Mouse (Mus musculus): ENCODE measurements around the gene Vps13d. TPM values are rescaled to one million over a fixed set of nuclear protein-coding genes. Genes with fewer than 3 reads are reported as not detected.
A peak's percentile ranks its signal among the peaks of the same experiment; 100 is the strongest.

Gene Vps13d
- total RNA-seq, 2 experiments from 2014 or later = 62.2 to 72.8 TPM

DNA sequence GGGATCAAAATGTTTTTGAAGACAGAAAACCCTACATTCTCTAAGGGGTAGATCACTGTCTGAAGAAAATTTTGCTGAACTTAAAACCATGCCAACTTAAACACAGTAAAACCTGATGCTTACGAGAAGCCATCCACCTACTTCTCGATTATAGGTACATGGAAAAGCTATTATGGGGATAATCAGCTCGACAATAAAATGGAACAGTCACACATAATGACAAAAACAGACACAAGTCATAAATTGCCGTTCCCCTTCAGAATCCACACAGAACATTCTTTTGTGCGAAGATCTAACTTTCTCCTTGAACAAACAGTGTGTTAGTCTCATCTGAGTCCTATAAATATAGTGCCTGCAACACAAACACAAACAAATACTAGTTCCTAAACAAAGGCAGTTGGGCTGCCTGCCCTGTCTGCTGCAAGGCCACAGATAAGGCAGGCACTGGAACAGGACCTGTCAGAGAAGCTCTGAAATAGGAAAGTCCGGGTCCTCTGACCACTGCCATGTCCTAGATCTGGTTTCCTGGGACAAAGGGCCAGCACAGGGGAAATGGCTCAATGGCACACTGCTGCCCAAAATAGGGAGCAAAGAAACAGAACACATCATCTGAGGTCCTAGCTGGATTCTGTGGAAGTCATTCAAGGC, 153.5 kb downstream of the Vps13d start:
- no peak for DNase-seq (ENCODE audit: low spot score in 2 of 2)

DNA sequence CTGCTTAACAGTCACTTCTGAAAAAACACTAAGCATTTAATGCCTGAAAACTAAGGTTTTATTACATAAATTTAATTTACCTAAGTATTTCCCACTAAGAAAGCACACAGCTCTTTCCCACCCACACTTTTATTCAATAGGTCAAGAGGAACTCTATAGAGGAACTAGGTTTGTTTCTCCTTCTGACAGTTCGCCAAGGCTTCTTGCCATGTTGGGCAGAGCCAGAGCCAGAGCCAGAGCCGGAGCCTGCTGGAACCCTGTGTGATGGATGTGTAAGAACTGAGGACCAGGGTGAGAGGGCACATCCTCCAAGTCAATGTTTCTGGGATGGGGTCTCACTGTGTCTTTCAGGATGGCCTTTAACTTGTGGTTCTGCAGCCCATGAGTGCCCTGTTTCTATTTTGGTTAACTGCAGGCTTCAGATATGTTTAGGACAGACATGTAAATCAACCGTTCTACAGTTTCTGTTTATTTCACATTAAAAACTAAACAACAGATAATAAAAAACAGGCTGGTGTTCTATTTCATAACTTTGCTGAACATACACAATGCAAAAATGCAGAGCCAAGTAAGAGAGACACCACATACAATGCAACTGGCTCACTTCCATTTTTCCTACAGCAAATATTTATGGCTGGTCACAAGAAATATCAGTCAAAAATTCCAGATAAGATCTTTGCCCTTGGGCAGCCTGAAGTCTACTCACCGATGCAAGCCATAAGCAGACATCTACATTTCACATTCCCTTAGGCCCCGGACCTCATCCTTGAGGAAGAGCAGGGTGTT, 157.0 kb downstream of the Vps13d start:
- no peak for DNase-seq (ENCODE audit: low spot score in 2 of 2)

DNA sequence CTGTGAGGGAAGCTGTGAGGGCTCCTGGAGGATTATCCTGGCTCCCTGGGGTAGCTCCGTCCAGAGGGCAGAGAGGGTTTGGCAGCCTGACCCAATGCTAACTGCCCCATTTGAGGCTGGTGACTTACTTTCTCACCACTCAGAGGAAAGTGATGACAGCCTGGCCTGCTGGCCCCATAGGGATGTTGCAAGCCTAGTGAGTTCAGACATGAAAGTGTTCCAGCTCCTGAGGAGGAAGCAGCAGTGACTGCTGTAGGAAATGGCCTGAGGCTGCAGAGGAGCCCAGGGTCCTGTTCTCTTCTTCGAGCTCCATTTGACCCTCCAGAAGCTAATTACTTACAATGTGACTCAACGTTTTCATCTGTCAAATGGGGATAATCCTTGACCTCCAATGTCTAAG, 157.8 kb downstream of the Vps13d start:
- no peak for DNase-seq (ENCODE audit: low spot score in 2 of 2)

DNA sequence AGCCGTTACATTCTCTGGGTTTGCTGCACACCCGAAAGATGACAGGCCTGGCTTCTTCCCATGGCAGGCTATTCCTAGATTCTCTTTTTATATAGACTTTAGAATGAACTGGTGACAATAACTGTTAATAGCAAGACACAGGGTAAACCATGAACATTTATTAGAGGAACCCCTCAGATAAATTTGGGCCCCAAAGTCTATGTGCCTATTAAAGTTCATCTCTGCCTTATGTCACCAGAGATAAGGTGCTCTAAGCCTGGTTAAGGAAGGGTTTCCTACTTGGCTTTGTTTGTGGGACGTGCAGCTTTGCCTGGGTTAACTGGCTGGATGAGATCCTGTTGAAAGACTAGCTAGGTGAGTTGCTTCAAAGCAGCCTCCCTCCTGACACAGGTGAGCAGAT, 159.4 kb downstream of the Vps13d start:
- no peak for DNase-seq (ENCODE audit: low spot score in 2 of 2)

DNA sequence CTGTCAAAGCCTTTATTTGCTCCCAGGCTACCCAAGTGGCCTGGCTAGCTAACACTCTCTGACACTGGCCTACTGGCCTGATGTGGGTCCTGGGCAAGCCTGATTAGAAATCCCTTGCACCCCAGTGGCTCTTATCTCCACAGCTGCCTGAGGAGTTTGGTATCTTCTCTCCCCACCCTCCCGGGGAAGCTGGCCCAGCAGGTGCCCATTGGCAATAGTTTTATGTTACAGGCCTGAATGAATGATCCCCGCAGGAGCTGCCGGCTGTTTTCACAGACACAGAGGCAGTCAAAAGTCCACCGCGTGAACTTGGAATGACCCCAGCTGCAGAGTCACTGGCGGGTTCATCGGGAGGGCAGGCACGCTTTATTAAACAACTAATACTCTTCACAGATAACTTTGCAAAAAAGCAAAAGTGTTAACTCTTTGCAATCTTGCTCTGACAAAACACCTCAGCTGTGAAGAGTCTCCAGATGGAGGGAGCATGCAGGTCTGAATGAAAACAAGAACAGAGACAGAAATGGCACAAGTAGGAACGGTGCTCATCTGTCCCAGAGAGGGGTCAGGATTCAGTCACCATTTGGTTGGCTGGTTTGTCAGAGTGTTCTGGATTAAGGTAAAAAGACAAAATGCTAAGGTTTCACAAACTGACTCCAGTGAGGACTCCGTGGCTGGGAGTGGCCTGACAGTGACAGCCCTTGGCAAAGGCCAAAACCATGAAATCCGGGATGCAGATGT, 160.1 kb downstream of the Vps13d start:
- no peak for DNase-seq (ENCODE audit: low spot score in 2 of 2)

DNA sequence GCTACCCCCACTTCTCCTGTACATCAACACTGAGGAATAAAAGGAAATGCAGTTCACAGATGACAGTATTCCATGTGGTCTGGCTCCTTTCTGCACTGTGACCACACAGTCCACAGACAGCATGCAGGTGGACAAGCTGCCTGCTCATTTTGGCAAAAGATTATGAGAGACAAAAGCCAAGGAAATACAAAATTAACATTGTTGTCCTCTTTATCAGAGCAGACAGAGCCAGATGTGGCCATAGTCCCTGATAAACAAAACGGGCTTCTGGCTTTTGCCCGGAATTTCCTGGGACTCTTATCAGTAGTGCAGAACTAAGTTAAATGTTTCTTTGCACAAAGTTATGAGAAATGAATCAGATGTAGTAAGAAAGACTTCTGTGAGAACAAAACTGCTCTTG, 161.4 kb downstream of the Vps13d start:
- no peak for DNase-seq (ENCODE audit: low spot score in 2 of 2)

DNA sequence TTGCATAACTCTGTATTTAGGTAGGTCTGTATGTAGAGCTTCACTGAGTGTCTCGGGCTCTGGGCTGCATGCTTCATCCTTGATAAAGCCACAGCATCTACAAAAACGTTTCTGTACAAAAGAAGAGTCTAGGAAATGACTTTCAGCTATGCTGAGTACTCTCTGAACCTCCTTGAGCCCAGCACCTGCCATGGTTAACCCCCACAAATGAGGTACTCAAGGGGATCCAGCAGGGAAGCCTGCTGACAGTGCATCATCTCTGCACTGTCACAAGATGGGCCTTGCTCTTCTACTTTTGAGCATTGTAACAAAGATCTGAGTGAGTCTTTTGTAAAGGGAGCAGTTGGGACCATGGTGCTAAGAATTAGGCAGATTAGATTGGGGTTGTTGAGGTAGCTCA, 162.2 kb downstream of the Vps13d start:
- no peak for DNase-seq (ENCODE audit: low spot score in 2 of 2)

DNA sequence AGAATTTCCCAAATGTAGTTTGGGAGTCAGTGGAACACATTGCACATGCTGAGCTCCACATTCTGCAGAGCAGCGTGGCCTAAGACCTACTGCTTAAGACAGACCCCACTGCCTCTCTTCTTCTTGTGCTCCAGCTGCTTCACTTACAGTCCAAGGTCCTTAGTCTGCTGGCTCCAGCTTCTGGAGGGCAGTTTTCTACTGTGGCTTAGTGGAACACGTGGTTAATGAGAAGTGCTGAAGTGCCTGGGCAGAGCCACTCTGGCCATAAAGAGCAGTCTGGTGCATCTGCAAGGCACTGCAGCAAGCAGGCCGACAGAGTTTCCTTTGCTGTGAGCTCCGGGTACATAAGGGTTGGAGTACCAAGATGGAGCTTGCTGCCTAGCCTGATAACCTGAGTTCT, 163.3 kb downstream of the Vps13d start:
- no peak for DNase-seq (ENCODE audit: low spot score in 2 of 2)

DNA sequence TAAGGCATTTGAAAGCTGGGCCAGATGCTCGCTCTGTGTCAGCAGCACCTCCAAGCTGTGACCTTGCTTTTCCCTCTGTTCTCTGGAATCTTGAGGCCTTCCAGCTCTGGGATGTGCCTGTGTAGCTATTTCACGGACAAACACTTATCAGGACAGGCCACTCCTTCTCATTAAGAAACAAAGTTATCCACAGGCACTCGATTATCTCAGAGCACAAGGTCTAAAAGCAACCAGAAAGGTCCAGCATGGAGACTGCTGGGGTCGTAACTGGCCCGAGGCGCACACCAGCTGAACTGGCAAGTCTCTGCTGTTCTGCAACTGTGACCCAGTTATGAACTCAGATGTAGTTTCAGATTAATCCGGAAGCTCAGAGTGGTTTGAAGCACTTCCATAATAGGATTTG, 168.4 kb downstream of the Vps13d start:
- DNase-seq (ENCODE audit: low spot score in 2 of 2) = no peak

DNA sequence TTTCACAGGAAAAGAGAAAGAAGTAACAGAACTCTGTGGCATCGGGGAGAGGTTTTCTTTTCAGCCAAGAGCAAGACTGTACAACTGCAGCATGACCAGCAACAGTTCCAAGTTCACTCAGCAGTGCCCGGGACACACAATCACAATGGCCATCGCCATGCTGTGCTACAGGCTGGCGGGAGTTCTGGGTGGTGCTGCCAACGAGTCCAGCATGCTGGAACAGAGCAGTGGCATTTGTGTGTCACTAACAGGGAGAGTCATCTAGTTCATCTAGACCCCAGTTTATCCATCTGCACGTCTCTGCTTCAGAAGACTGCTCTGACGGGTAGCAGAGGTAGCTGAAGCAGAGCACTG, 169.4 kb downstream of the Vps13d start:
- DNase-seq (ENCODE audit: low spot score in 2 of 2) = no peak

DNA sequence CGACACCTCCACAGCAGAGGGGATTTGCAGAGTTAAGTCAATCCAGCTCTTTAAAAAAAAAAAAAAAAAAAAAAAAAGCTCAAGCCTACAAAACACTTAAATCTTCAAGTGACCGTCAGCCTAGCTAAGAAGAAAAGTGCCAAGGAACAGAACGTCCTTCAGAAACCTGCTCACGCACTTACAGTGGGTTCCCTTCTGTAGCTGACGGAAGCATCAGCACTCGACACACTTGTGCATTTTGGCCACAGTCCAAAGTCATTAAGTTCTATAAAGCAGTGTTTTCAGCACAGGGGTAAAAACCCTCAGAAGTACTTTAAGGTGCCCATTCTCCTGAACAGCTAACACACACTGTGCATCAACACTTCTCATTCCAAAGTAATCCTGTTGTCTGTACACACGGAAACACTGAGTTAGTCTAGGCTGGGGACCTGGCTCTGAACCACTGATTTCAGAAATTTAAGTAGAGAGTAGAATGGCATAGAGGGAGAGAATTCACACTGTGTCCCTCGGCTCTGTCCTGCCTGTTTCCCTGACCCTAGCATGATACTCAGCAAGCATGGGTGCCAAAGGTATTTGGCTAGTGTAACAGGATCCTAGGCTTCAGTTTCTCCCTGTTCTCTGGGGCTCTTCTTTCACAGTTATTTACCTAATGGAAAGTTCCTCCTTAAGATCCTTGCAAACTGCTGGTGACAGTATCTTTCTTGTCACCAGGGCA, 170.0 kb downstream of the Vps13d start:
- DNase-seq (ENCODE audit: low spot score in 2 of 2) = peak in 1 of 2 experiments; percentile 48

DNA sequence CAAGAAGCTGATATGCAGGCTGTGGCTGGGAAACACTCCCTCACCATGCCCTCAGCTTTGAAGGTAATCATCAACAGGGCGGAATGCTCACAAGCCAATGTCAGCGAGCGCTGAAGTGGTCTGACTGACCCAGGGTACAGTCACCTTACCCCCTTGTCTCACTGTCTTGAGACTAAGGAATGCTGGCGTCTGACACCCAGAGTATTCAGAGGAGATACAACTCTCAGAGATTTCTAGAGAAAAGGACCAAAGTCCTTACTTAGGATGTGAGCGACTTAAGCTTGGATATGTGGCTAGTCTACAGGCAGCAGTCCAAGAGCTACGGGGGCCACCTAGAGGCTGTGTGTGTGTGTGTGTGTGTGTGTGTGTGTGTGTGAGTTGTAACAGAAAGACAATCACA, 170.9 kb downstream of the Vps13d start:
- no peak for DNase-seq (ENCODE audit: low spot score in 2 of 2)

DNA sequence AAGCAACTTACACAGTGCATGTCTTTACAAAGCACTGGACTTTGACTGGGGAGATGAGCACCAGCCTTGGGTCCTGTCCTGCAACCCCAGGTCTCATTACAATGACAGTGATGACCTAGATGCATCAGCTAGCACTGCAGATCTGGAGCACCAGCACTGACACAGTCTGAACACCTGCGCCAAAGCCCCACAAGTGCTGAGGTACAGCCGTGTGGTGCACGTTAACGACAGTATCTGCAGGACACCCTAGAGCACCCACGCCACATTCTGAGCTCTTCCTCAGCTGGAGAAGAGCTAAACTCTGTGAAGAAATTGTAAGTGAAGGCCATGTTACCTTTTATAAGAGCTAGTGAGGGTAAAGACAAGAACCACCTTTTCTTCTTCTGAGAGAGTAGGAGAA, 172.0 kb downstream of the Vps13d start:
- no peak for DNase-seq (ENCODE audit: low spot score in 2 of 2)

DNA sequence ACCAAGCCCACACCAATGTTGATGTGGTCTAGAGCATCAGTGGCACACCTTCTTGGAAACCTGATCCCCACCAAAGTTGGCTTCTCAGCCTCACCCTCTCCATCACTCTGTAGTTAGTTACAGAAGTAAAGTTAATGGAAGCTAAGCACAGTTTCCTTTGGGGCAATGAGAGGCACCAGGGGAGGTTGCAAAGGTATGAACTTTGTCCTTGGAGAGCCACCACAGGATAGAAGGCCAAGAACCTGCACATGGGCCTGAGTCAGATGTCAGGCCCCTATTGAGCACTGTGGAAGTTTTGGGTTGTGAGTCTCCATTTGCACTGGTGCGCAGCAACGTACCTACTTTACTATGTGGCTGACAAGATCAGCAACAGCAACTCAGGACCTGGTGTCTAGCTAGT, 172.6 kb downstream of the Vps13d start:
- no peak for DNase-seq (ENCODE audit: low spot score in 2 of 2)

DNA sequence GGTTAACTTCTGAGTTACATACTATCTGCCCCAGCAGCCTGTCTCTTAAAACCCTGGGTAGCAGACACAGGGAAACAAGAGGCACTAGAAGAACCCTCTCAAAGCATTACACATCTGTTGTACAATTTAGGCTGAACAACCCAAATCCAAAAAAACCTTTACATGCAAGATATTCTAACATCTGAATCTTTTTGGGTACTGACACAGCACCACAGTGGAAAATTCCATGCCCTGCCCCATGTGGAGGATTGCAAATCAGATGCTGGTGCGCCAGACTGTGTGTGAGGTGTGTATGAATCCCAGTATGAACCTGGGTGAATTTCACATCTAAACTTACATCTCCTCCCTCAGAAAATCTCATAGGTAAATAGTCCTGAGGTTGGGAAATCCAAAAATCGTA, 174.4 kb downstream of the Vps13d start:
- no peak for DNase-seq (ENCODE audit: low spot score in 2 of 2)

DNA sequence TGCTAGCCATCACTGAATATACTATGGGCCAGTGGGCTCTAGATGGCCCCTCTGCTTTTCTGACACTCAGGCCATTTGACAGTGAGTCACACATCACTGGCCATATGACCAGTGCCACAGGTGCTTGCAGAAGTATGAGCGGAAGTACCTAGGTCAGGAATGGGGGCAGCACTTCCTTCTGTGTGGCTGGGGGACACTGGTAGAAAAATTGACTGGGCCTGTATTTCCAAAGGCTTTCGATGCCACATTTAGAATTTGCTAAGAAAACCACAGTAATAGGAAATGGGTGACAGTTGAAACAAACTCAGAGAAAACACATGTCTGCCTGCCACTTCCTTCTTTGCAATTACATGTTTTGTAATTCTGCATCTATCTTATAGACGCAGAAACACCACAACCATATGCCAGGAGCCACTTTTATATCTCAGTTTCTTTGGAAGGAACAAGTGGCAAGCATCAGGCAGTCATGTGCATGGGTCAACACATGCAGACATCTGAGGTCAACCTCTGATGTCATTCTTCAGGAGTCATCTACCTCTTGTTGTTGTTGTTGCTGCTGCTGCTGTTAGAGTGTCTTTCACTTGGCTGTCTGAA, 175.6 kb downstream of the Vps13d start:
- no peak for DNase-seq (ENCODE audit: low spot score in 2 of 2)

DNA sequence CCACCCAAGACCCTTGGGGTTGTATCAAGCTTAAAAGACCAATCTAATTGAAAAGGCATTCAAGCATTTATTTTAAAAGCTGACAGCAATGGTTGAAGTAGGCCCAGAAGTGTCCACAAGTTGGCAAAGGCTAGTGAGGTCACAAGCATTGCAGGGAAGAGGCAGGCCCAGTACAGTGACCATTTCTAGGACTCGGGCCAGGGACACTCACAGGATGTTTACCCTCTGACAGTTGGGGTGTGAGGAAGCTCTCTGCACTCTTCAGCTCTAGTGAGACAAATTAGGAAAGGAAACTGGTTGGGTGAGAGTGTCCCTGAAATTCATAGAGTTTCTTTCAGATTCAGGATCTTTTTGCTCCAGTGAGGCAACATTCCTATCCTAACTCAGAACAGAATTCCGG, 177.1 kb downstream of the Vps13d start:
- no peak for DNase-seq (ENCODE audit: low spot score in 2 of 2)

DNA sequence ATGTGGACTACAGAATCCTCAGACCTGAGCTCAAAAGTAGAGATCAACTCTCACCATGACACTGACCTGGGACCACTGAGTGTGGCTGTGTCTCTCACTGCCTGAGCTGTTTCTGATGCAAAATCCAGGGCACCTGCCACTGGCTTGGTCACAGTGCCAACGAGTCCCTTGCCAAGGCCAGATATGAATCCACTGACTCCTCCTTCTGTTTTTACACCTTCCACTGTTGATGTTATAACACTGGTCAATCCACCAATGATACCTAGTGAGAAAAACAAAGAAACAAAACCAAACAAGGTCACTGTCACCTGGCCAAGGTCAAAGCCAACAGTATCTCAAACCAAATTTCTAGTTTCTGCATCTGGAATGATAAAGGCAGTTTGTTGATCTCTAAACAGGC, 178.1 kb downstream of the Vps13d start:
- no peak for DNase-seq (ENCODE audit: low spot score in 2 of 2)

DNA sequence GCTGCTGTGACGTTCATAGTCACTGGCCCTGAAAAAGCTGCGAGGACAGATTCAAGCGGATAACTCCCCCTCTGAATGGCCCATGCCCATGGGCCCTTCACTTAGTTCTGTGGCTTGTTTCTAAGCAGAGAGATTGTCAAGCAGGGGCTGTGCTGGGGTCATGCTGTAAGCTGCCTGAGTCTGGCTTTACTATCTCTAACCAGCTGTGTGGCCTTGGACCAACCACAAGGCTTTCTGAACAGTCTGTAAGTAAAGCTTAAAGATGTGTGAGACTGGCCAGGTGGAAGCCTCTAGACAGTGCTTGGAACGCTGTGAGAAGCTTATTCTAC, 180.2 kb downstream of the Vps13d start:
- DNase-seq (ENCODE audit: low spot score in 2 of 2) = no peak

DNA sequence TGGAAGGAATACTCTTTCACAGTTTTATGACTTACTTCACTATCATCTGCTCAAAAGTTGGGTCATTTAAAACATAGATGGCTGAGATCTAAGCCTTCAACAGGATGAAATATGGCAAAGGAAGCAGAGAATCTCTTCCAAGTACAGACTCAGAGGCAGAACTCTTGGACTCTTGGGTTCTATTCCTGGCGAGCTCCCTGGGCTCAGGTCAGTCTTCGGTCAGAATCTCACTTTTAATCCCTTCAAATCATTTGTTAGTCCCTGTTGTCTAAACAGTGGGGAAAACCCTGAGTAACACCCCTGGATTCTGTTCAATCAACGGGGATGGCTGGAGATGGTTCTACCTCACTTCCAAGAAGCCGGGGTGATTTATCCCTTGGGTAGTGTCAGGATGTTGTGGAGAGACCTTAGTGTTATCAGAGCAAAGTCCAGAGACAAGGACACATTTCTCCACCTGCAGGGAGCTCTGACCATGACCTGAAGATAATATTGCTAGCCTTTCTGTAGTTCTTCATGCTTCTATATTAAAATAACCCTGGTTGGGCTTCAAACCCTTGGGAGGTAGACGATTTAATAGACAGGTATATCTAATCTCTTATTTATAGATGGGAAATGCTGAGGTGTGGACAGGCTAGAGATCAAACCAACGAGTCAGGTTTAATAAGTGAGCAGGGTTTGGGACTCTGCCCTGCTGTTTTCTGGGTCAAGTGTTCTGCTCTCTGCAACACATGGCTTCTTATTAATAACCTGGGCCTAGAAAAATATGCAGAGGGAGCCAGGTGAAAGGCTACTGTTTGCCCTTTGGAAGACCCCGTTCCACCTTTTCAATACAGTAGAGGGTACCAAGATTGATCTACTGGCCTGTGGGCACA, 180.8 kb downstream of the Vps13d start:
- DNase-seq (ENCODE audit: low spot score in 2 of 2) = no peak

DNA sequence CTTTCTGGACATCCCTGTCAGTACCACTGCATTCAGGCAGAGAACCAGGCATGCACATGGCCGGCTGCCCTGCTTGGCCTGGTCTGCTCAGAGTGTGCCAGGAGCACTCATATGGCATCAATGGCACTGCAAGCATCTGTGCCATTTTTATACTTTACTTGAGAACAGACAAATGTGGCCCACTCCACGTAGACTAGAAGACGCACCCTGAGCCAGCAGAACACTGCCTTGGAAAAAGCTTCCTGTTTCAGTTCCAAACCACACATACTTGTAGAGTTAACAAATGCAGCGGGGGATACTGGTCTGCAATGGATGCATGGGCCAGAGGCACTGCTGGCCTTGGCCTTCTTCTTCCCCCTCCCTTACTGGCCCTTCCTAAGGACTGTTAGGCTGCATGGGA, 181.6 kb downstream of the Vps13d start:
- DNase-seq (ENCODE audit: low spot score in 2 of 2) = no peak

Data from layer of hippocampus, adult 18-20 months (tissue).